ENCODE assay signal across 7 mouse cellular contexts in the genomic region with DNA sequence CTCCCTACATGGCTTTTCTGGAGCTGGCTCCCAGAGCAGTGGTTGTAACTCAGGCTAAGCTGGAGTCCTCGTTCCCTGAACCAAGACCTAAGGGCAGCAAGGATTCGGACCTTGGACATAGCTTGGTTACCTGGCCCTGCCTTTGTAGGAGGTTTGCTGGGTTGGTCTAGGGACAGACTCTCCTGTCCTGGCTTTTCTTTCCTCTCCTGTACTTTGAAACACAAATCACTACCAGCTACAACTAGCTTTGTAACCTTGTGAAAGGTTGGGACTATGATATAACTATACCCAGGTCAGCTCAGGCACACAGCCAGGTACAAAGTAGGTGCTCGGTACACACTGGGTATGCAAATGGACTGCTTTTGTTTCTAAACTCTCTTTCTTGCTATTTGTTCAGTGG.
"Had no signal": no experiment of that assay in that cellular context is flagged by ENCODE, and none has a peak within 500 bp of the region (broad histone marks: within the 10 kb centered on the region; RNA-seq: fewer than 3 reads in every experiment).

No protein-coding gene starts in this region.

- H3K9ac ChIP-seq: limb, embryonic 13.5 days; liver, embryonic 14.5 days; midbrain, embryonic 13.5 days had no signal

- ATAC-seq: midbrain, embryonic 13.5 days had no signal

- H3K4me3 ChIP-seq: layer of hippocampus, adult 2 months; limb, embryonic 13.5 days; midbrain, embryonic 13.5 days had no signal

- H3K27ac ChIP-seq: layer of hippocampus, adult 2 months; limb, embryonic 13.5 days; liver, embryonic 14.5 days; midbrain, embryonic 13.5 days had no signal

- H3K4me2 ChIP-seq: limb, embryonic 13.5 days; midbrain, embryonic 13.5 days had no signal

- DNase-seq: lung, adult 18-20 months; right cerebral cortex, postnatal 14 days; thymus, postnatal 14 days had no signal

- H3K9me3 ChIP-seq: limb, embryonic 13.5 days had no signal

- H3K36me3 ChIP-seq: limb, embryonic 13.5 days; midbrain, embryonic 13.5 days had no signal
